ENCODE assay signal across 25 mouse cellular contexts in the genomic region with DNA sequence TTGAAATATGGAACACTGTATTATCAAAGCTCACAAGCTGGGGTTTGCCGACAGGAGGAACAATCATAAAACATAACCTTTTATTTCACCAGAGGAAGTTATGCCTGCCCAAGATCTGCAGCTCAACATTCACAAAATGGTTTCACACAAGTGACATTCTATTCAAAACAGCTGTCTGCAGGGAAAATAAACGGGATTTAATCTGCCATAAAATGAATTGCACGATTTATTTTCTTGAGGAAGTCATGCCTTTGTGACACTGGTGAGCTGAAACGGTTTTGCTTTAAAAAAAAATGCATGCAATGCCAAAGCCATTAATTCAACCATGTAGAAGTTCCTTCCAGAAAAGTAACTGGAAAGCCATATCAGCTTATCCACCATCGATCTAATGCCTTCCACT.
DNase-seq lines count a peak whose midpoint lies in the region; ATAC-seq and TF ChIP-seq lines count a peak whose summit lies in the region.
"Had no signal": no experiment of that assay in that cellular context is flagged by ENCODE, and none has a peak within 500 bp of the region (broad histone marks: within the 10 kb centered on the region; RNA-seq: fewer than 3 reads in every experiment).

No protein-coding gene starts in this region.

- TF ChIP-seq POLR2A in limb, embryonic 14.5 days (IDR thresholded peaks at IDR 0.05; ENCODE audit: borderline replicate concordance, extremely low read depth, insufficient read depth, insufficient read length) = no peak

- H3K9ac ChIP-seq in limb, embryonic 14.5 days (ENCODE audit: low read depth, low read length, severe bottlenecking) = no peak overlapping the region
- H3K9ac ChIP-seq in liver, postnatal 0 days (replicated peaks) = no peak overlapping the region
- H3K9ac ChIP-seq: forebrain, embryonic 13.5 days; heart, embryonic 15.5 days; limb, embryonic 15.5 days; liver, embryonic 13.5 days; neural tube, embryonic 13.5 days had no signal

- no peaks in the 10 kb centered on the region for H3K9me3 ChIP-seq in limb, embryonic 14.5 days (ENCODE audit: control insufficient read depth, low read length)
- no peaks in the 10 kb centered on the region for H3K9me3 ChIP-seq in liver, postnatal 0 days (ENCODE audit: low read length)
- H3K9me3 ChIP-seq: forebrain, embryonic 13.5 days; heart, embryonic 15.5 days; limb, embryonic 15.5 days; liver, embryonic 13.5 days; neural tube, embryonic 13.5 days had no signal

- DNase-seq in kidney, postnatal 14 days = peak; percentile 1
- no peak for DNase-seq in kidney, adult 8-10 months
- peak; percentile 5 for DNase-seq in Muller cell, postnatal 12 days (ENCODE audit: inconsistent ontology term)
- peak; percentile 13 for DNase-seq in brain, adult 2 months (ENCODE audit: low read depth, low spot score)
- peak; percentile 11 for DNase-seq in limb, embryonic 14.5 days (ENCODE audit: low spot score)
- DNase-seq in liver, postnatal 0 days = no peak
- DNase-seq: adrenal gland, adult 2 months; adrenal gland, postnatal 36 days; B cell, adult 2 months; cerebellum, adult 9-10 months; gastrocnemius, postnatal 14 days; kidney, adult 2 months; kidney, postnatal 25 days; liver, embryonic 13.5 days; lung, adult 2 months; lung, postnatal 14 days; right cerebral cortex, postnatal 14 days had no signal

- H3K36me3 ChIP-seq in limb, embryonic 14.5 days (ENCODE audit: control insufficient read depth, insufficient read depth, low read length) = no peaks in the 10 kb centered on the region
- H3K36me3 ChIP-seq in liver, postnatal 0 days (replicated peaks; ENCODE audit: insufficient read depth, low read length) = no peaks in the 10 kb centered on the region
- H3K36me3 ChIP-seq: heart, embryonic 15.5 days; limb, embryonic 15.5 days; liver, embryonic 13.5 days; neural tube, embryonic 13.5 days had no signal

- peak; percentile 50; the same call in 1 of the 2 replicates for ATAC-seq in limb, embryonic 14.5 days (ENCODE audit: low FRiP score, low read depth)
- no peak for ATAC-seq in liver, postnatal 0 days
- ATAC-seq: activated CD4-positive, CD25-positive, alpha-beta regulatory T cell, adult 4 months; forebrain, embryonic 13.5 days; hindbrain, embryonic 16.5 days had no signal

- H3K4me1 ChIP-seq in limb, embryonic 14.5 days (ENCODE audit: control insufficient read depth, insufficient read depth, low read length) = no peaks in the 10 kb centered on the region
- no peaks in the 10 kb centered on the region for H3K4me1 ChIP-seq in liver, postnatal 0 days (ENCODE audit: insufficient read depth)
- H3K4me1 ChIP-seq: forebrain, embryonic 13.5 days; heart, embryonic 15.5 days; limb, embryonic 15.5 days; liver, embryonic 13.5 days; neural tube, embryonic 13.5 days had no signal

- no peak overlapping the region for H3K27ac ChIP-seq in limb, embryonic 14.5 days (replicated peaks; ENCODE audit: low read depth, low read length)
- no peak overlapping the region for H3K27ac ChIP-seq in liver, postnatal 0 days (ENCODE audit: low read depth)
- H3K27ac ChIP-seq: forebrain, embryonic 13.5 days; heart, embryonic 15.5 days; left cerebral cortex, adult 2 months; limb, embryonic 15.5 days; liver, embryonic 13.5 days; neural tube, embryonic 13.5 days had no signal

- no peaks in the 10 kb centered on the region for H3K27me3 ChIP-seq in limb, embryonic 14.5 days (ENCODE audit: control insufficient read depth, insufficient read depth, low read length)
- no peaks in the 10 kb centered on the region for H3K27me3 ChIP-seq in liver, postnatal 0 days (ENCODE audit: insufficient read depth, low read length)
- H3K27me3 ChIP-seq: forebrain, embryonic 13.5 days; heart, embryonic 15.5 days; limb, embryonic 15.5 days; liver, embryonic 13.5 days; neural tube, embryonic 13.5 days had no signal

- no peak overlapping the region for H3K4me3 ChIP-seq in limb, embryonic 14.5 days (replicated peaks; ENCODE audit: low read length)
- no peak overlapping the region for H3K4me3 ChIP-seq in liver, postnatal 0 days (ENCODE audit: low read depth, low read length)
- H3K4me3 ChIP-seq: forebrain, embryonic 13.5 days; heart, embryonic 15.5 days; left cerebral cortex, adult 2 months; limb, embryonic 15.5 days; liver, embryonic 13.5 days; neural tube, embryonic 13.5 days had no signal

- TF ChIP-seq CTCF in liver, postnatal 0 days (IDR thresholded peaks at IDR 0.05; ENCODE audit: low read depth) = no peak

- no peak overlapping the region for H3K4me2 ChIP-seq in limb, embryonic 14.5 days (replicated peaks; ENCODE audit: low read depth, low read length, severe bottlenecking)
- no peak overlapping the region for H3K4me2 ChIP-seq in liver, postnatal 0 days (ENCODE audit: low read depth, low read length)
- H3K4me2 ChIP-seq: forebrain, embryonic 13.5 days; heart, embryonic 15.5 days; limb, embryonic 15.5 days; liver, embryonic 13.5 days; midbrain, embryonic 11.5 days; neural tube, embryonic 13.5 days had no signal

- no peak for TF ChIP-seq EP300 in liver, postnatal 0 days (IDR thresholded peaks at IDR 0.05; ENCODE audit: low read depth)

- WGBS in limb, embryonic 14.5 days = 19% methylated on average over 5 of the region's 5 CpGs
- WGBS in liver, postnatal 0 days (ENCODE audit: insufficient replicate concordance) = 58% methylated on average over 5 of the region's 5 CpGs

Comparison
In these comparisons a context has a peak if more than half of its experiments do, and no peak if none do; other contexts are left out.
1. DNase-seq: peak in kidney, postnatal 14 days (single experiment), Muller cell, postnatal 12 days (single experiment), brain, adult 2 months (single experiment) and limb, embryonic 14.5 days (single experiment); none in kidney, adult 8-10 months (0 of 2) and liver, postnatal 0 days (single experiment).